ENCODE assay signal across 1 mouse cellular context in the genomic region with DNA sequence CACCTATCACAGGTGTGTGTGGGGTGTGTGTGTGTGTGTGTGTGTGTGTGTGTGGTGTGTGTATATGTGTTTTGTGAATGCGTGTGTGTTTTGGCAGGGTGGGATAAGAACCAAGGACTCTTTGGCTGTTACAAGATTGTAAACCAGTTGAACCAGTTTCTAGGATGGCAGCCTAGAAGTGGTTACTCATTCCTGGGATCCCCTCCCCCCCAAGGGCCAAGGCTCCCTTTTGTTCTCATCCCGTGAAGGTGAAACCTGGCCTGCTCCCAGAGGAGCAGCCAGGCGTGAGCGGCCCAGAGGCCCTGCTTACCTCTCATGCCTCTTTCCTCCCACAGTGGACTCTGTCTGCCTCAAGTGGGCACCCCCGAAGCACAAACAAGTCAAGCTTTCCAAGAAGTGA.
TF ChIP-seq lines count a peak whose summit lies in the region.

No protein-coding gene starts in this region.

TF ChIP-seq in ES-E14, 5 proteins besides CTCF, POLR2A, EP300 and RAD21:
- no peak for TF ChIP-seq MAFK (IDR thresholded peaks at IDR 0.05; ENCODE audit: insufficient read depth, low read depth, low read length)
- TF ChIP-seq ZC3H11A (IDR thresholded peaks at IDR 0.05; ENCODE audit: borderline replicate concordance, low read depth, low read length): no peak
- 0 out of 2 replicates have a peak, but pooled peaks have one; percentile 27 for TF ChIP-seq CHD2 (IDR thresholded peaks at IDR 0.05; ENCODE audit: low read depth, low read length)
- no peak for TF ChIP-seq ZNF384 (IDR thresholded peaks at IDR 0.05; ENCODE audit: low read depth, low read length)
- TF ChIP-seq HCFC1 (IDR thresholded peaks at IDR 0.05; ENCODE audit: borderline replicate concordance, insufficient read depth, low read length): no peak
